Mouse (Mus musculus): ENCODE results near the gene Aox4. TPM values are rescaled to one million over a fixed set of nuclear protein-coding genes. Genes with fewer than 3 reads are reported as not detected.

Aox4 gene
- polyA plus RNA-seq (2012; rRNA removed): 0.05 and 0.51 TPM in 2 replicates

DNA sequence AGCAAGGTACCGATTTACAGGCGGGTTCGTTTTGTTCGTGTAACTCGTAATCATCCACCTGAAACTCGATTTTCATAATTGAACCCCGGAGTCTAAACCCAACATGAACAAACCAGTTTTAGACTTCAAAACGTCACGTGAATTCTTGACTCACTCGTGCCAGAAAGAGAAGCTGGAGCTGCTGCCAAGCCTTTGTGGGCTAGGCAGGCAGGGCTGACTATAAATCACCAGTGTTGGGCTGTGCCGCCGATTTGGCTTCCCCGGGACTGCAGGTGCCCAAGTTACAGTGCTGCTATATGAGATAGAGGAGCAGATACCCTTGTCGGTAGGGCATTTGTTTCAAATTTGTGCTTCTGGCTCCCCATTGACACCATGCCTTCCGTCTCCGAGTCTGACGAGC is at the start of gene Aox4:
TSS of gene Aox4 (plus strand) at position 195 of the 400 bp plus-strand sequence.
- TF ChIP-seq CTCF (IDR thresholded peaks at IDR 0.05; ENCODE audit: insufficient read depth, low read length): no peak
- TF ChIP-seq POLR2A (IDR thresholded peaks at IDR 0.05; ENCODE audit: borderline replicate concordance, extremely low read depth, low read depth, low read length): no peak

DNA sequence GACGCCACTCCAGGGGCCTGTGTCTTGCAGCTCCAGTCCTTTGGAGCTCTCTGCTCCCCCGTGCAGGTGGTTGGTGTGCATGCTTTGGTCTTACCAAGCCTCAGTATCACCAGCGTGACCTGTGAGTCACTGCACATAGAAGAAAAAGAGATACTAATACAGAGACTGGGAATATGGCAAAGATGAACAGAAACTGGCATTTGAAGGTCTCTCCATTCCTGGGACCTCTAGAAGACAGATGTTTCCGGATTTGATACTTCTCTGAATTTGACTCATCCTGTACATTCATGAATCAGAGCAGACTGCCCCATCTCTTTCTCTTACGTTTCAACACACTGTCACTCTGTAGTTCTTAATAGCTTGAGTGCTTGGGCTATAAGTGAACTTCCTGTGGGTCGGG is 40.3 kb upstream of the Aox4 start:
- DNase-seq: no peak
- TF ChIP-seq POLR2A (IDR thresholded peaks at IDR 0.05; ENCODE audit: borderline replicate concordance, extremely low read depth, low read depth, low read length): no peak
- no peak for TF ChIP-seq CTCF (IDR thresholded peaks at IDR 0.05; ENCODE audit: insufficient read depth, low read length)
- 66% methylated on average over 6 of the region's 6 CpGs for WGBS
- H3K4me3 ChIP-seq (replicated peaks; ENCODE audit: extremely low read depth, low read depth, low read length): no peak overlapping the region
- no peaks in the 10 kb centered on the region for H3K4me1 ChIP-seq (ENCODE audit: control insufficient read depth, insufficient read depth, low read length)

More for the DNA sequence above, at the start of gene Aox4:
- no peak for DNase-seq
- WGBS: 64% methylated on average over 17 of the region's 17 CpGs
- Histone ChIP-seq H3K4me1 (ENCODE audit: control insufficient read depth, insufficient read depth, low read length) (no peaks in the 10 kb centered on the region), H3K4me3 (replicated peaks; ENCODE audit: extremely low read depth, low read depth, low read length) (no peak within 1 kb of the TSS)

GRCm38 (mm10) chr1:58188514-58189175 is 21.6 kb upstream of the Aox4 start:
- 78% methylated on average over 5 of the region's 5 CpGs for WGBS
- DNase-seq: no peak
- H3K4me3 ChIP-seq (replicated peaks; ENCODE audit: extremely low read depth, low read depth, low read length): no peak overlapping the region
- H3K4me1 ChIP-seq (ENCODE audit: control insufficient read depth, insufficient read depth, low read length): no peaks in the 10 kb centered on the region
- TF ChIP-seq POLR2A (IDR thresholded peaks at IDR 0.05; ENCODE audit: borderline replicate concordance, extremely low read depth, low read depth, low read length) (no peak), CTCF (IDR thresholded peaks at IDR 0.05; ENCODE audit: insufficient read depth, low read length) (no peak)

DNA sequence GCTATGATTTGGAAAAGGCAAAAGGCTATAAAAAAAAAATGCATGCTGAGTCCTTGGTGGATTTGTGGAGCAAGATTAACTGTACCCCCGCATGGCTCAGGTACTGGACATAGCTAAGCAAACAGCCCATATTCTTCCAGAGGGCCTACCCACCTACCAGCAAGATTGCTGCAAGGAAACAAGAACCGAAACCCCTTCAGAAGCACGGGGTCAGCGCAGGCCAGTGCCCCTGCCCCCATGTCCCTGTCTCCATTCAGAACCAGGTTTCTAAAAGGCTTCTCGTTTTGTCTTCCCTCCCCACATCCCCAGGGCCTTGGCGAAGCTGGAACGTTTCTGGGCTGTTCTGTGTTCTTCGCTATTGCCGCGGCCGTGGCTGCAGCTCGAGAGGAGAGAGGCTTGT is 15.9 kb upstream of the Aox4 start:
- Histone ChIP-seq H3K4me3 (replicated peaks; ENCODE audit: extremely low read depth, low read depth, low read length) (no peak overlapping the region), H3K4me1 (ENCODE audit: control insufficient read depth, insufficient read depth, low read length) (no peaks in the 10 kb centered on the region)
- TF ChIP-seq POLR2A (IDR thresholded peaks at IDR 0.05; ENCODE audit: borderline replicate concordance, extremely low read depth, low read depth, low read length): no peak
- TF ChIP-seq CTCF (IDR thresholded peaks at IDR 0.05; ENCODE audit: insufficient read depth, low read length): no peak
- DNase-seq: no peak
- WGBS: 89% methylated on average over 12 of the region's 12 CpGs

DNA sequence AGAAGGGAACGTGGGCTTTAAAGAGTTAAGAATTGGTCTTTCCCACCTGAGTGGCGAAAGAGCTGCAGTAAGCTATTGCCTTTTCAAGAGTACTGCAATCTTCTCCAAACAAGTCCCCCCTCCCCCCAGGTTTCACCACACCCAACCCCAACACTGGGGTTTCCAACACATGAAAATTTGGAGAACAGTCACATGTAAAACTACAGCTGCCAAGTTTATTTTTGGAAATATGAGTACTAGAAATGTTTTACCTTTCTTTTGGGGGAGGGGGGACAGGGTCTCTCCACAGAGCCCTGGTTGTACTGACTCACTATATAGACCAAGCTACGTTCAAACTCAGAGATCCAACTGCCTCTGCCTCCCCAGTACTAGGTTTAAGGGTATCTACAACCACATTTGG is 15.2 kb upstream of the Aox4 start:
- 51% methylated on average over 3 of the region's 3 CpGs for WGBS
- no peak overlapping the region for H3K4me3 ChIP-seq (replicated peaks; ENCODE audit: extremely low read depth, low read depth, low read length)

GRCm38 (mm10) chr1:58195541-58195940 is 14.7 kb upstream of the Aox4 start:
- H3K4me1 ChIP-seq (ENCODE audit: control insufficient read depth, insufficient read depth, low read length): no peaks in the 10 kb centered on the region
- no peak for DNase-seq
- WGBS: 11% methylated on average over 10 of the region's 10 CpGs

More for the DNA sequence above, 15.2 kb upstream of the Aox4 start:
- TF ChIP-seq POLR2A (IDR thresholded peaks at IDR 0.05; ENCODE audit: borderline replicate concordance, extremely low read depth, low read depth, low read length): no peak
- no peak for TF ChIP-seq CTCF (IDR thresholded peaks at IDR 0.05; ENCODE audit: insufficient read depth, low read length)
- DNase-seq: no peak
- no peaks in the 10 kb centered on the region for H3K4me1 ChIP-seq (ENCODE audit: control insufficient read depth, insufficient read depth, low read length)

GRCm38 (mm10) chr1:58197023-58197422 is 13.2 kb upstream of the Aox4 start:
- H3K4me1 ChIP-seq (ENCODE audit: control insufficient read depth, insufficient read depth, low read length): no peaks in the 10 kb centered on the region
- no peak for DNase-seq
- WGBS: 66% methylated on average over 9 of the region's 9 CpGs

More at GRCm38 (mm10) chr1:58195541-58195940, 14.7 kb upstream of the Aox4 start:
- no peak overlapping the region for H3K4me3 ChIP-seq (replicated peaks; ENCODE audit: extremely low read depth, low read depth, low read length)
- TF ChIP-seq CTCF (IDR thresholded peaks at IDR 0.05; ENCODE audit: insufficient read depth, low read length) (no peak), POLR2A (IDR thresholded peaks at IDR 0.05; ENCODE audit: borderline replicate concordance, extremely low read depth, low read depth, low read length) (no peak)

DNA sequence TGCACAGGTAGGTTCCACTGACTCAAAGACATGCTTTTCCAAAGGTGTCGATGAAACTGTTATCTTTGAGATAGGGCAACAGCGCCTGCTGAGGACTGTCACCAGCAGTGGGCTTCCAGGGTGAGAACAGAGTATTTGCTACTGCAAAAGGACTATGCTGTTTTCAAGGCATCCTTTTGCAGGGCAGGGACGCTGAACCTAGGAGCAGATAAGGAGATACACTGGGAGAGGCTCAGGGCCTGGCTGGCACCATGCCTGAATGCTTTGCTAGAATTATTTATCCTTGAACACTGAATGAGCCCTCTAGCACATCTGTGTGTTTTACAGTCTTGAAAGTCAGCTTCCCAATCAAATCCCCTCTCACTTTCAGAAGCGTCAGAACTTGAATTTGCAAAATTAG is 11.8 kb upstream of the Aox4 start:
- no peak for TF ChIP-seq POLR2A (IDR thresholded peaks at IDR 0.05; ENCODE audit: borderline replicate concordance, extremely low read depth, low read depth, low read length)
- TF ChIP-seq CTCF (IDR thresholded peaks at IDR 0.05; ENCODE audit: insufficient read depth, low read length): no peak
- DNase-seq: no peak
- Histone ChIP-seq H3K4me1 (ENCODE audit: control insufficient read depth, insufficient read depth, low read length) (no peaks in the 10 kb centered on the region), H3K4me3 (replicated peaks; ENCODE audit: extremely low read depth, low read depth, low read length) (no peak overlapping the region)
- WGBS: 60% methylated on average over 4 of the region's 4 CpGs

More at GRCm38 (mm10) chr1:58197023-58197422, 13.2 kb upstream of the Aox4 start:
- H3K4me3 ChIP-seq (replicated peaks; ENCODE audit: extremely low read depth, low read depth, low read length): no peak overlapping the region
- TF ChIP-seq POLR2A (IDR thresholded peaks at IDR 0.05; ENCODE audit: borderline replicate concordance, extremely low read depth, low read depth, low read length): no peak
- TF ChIP-seq CTCF (IDR thresholded peaks at IDR 0.05; ENCODE audit: insufficient read depth, low read length): no peak

GRCm38 (mm10) chr1:58212805-58213204 is 2.6 kb downstream of the Aox4 start:
- DNase-seq: no peak
- no peak for TF ChIP-seq POLR2A (IDR thresholded peaks at IDR 0.05; ENCODE audit: borderline replicate concordance, extremely low read depth, low read depth, low read length)
- no peaks in the 10 kb centered on the region for H3K4me1 ChIP-seq (ENCODE audit: control insufficient read depth, insufficient read depth, low read length)
- H3K4me3 ChIP-seq (replicated peaks; ENCODE audit: extremely low read depth, low read depth, low read length): no peak overlapping the region
- 75% methylated on average over 7 of the region's 7 CpGs for WGBS

GRCm38 (mm10) chr1:58213838-58214237 is 3.6 kb downstream of the Aox4 start:
- WGBS: 89% methylated on average over 5 of the region's 5 CpGs
- H3K4me3 ChIP-seq (replicated peaks; ENCODE audit: extremely low read depth, low read depth, low read length): no peak overlapping the region
- DNase-seq: no peak
- no peaks in the 10 kb centered on the region for H3K4me1 ChIP-seq (ENCODE audit: control insufficient read depth, insufficient read depth, low read length)
- no peak for TF ChIP-seq POLR2A (IDR thresholded peaks at IDR 0.05; ENCODE audit: borderline replicate concordance, extremely low read depth, low read depth, low read length)
- TF ChIP-seq CTCF (IDR thresholded peaks at IDR 0.05; ENCODE audit: insufficient read depth, low read length): no peak
